Mouse (Mus musculus) midbrain, embryonic 16.5 days (tissue): ENCODE data around the gene Setd3. TPM values are rescaled to one million over a fixed set of nuclear protein-coding genes. Genes with fewer than 3 reads are reported as not detected.
A peak's percentile ranks its signal among the peaks of the same experiment; 100 is the strongest.

ENCODE experiments used
- ATAC-seq: fragments of 200-750 bp; cut with Nextera tagmentation; 2 replicates; pipeline ENCODE4 v1.8.0; 2017; ENCODE audit warnings: moderate TSS enrichment
- H3K27ac ChIP-seq: fragments of 300-500 bp; sonication (generic); 2 replicates; pipeline ENCODE4 v1.5.1; 2014; ENCODE audit warnings: mild to moderate bottlenecking, low read length, mixed read lengths
- H3K27me3 ChIP-seq: fragments of 300-500 bp; sonication (generic); 2 replicates; pipeline ENCODE4 v1.6.1; 2014; ENCODE audit warnings: low read depth, low read length, mixed read lengths; ENCODE audit not compliant: control insufficient read depth, insufficient read depth
- H3K36me3 ChIP-seq: fragments of 300-500 bp; sonication (generic); 2 replicates; pipeline ENCODE4 v1.6.1; 2014; ENCODE audit warnings: mild to moderate bottlenecking, low read length, moderate library complexity, mixed read lengths; ENCODE audit not compliant: control insufficient read depth, insufficient read depth
- H3K4me1 ChIP-seq: fragments of 300-500 bp; sonication (generic); 2 replicates; pipeline ENCODE4 v1.6.1; 2014; ENCODE audit warnings: mild to moderate bottlenecking, low read length, mixed read lengths; ENCODE audit not compliant: control insufficient read depth, insufficient read depth
- H3K4me2 ChIP-seq: fragments of 300-500 bp; sonication (generic); 2 replicates; pipeline ENCODE4 v1.6.1; 2014; ENCODE audit warnings: mild to moderate bottlenecking, low read length, mixed read lengths
- H3K4me3 ChIP-seq: fragments of 300-500 bp; sonication (generic); 2 replicates; pipeline ENCODE4 v1.5.1; 2014; ENCODE audit warnings: low read depth, mild to moderate bottlenecking, low read length, moderate library complexity, mixed read lengths
- H3K9ac ChIP-seq: fragments of 300-500 bp; sonication (generic); 2 replicates; pipeline ENCODE4 v1.6.1; 2014; ENCODE audit warnings: low read depth, low read length, mixed read lengths
- H3K9me3 ChIP-seq: fragments of 300-500 bp; sonication (generic); replicated peaks from 2 replicates; pipeline ENCODE4 v1.6.1; 2014; ENCODE audit warnings: mild to moderate bottlenecking, low read length, mixed read lengths; ENCODE audit not compliant: control insufficient read depth, poor library complexity, severe bottlenecking
- WGBS: fragments of 180-500 bp; shearing (Covaris S2); extraction: QIAGEN DNeasy Blood & Tissue Kit; methylation state at CpG from one replicate; pipeline ENCODE4 v1.1.7; 2014; 5-methylcytosine and 5-hydroxymethylcytosine counted together
- polyA plus RNA-seq: library from polyadenylated mRNA; unstranded; fragments of >200 nt; fragmentation: Nextera tagmentation; extraction: Ambion mirVana; gene quantifications from 2 replicates; pipeline ENCODE4 v1.2.1, GENCODE M21; 2015

Setd3 gene
- polyA plus RNA-seq, 1 experiment from 2014 or later: 97.2 TPM

- Histone ChIP-seq H3K27me3 (no peaks in the 10 kb centered on the region), H3K9ac (peak overlapping the region; percentile 51), H3K4me1 (peaks cover 56% of the 10 kb centered on the region), H3K4me3 (no peak overlapping the region), H3K4me2 (no peak overlapping the region), H3K36me3 (no peaks in the 10 kb centered on the region), H3K9me3 (no peaks in the 10 kb centered on the region), H3K27ac (peak overlapping the region; percentile 71)
- WGBS: 60% methylated on average over 21 of the region's 21 CpGs
- peak; percentile 15; the same call in 1 of the 2 replicates for ATAC-seq
Measured at GRCm38 (mm10) chr12:108219825-108220616, 40.9 kb upstream of the Setd3 start.

GRCm38 (mm10) chr12:108219163-108219562 is 40.0 kb upstream of the Setd3 start:
- Histone ChIP-seq H3K27me3 (no peaks in the 10 kb centered on the region), H3K4me3 (no peak overlapping the region), H3K36me3 (no peaks in the 10 kb centered on the region), H3K4me2 (peak overlapping the region; percentile 21; the same call in 1 of the 2 replicates), H3K4me1 (peaks cover 52% of the 10 kb centered on the region), H3K9me3 (no peaks in the 10 kb centered on the region), H3K9ac (peak overlapping the region; percentile 51), H3K27ac (peak overlapping the region; percentile 71)
- no peak for ATAC-seq
- 39% methylated on average over 15 of the region's 15 CpGs for WGBS

- Histone ChIP-seq H3K4me1 (peaks cover 51% of the 10 kb centered on the region), H3K9me3 (no peaks in the 10 kb centered on the region), H3K27ac (no peak overlapping the region), H3K9ac (no peak overlapping the region), H3K4me3 (no peak overlapping the region), H3K4me2 (no peak overlapping the region), H3K27me3 (no peaks in the 10 kb centered on the region), H3K36me3 (no peaks in the 10 kb centered on the region)
- WGBS: 62% methylated on average over 5 of the region's 5 CpGs
- no peak for ATAC-seq
Measured at GRCm38 (mm10) chr12:108217572-108217971, 38.5 kb upstream of the Setd3 start.

- 46% methylated on average over 11 of the region's 11 CpGs for WGBS
- ATAC-seq: no peak
- Histone ChIP-seq H3K27me3 (no peaks in the 10 kb centered on the region), H3K4me1 (peaks cover 53% of the 10 kb centered on the region), H3K4me2 (no peak overlapping the region), H3K27ac (peak overlapping the region; percentile 50), H3K36me3 (no peaks in the 10 kb centered on the region), H3K4me3 (no peak overlapping the region), H3K9me3 (no peaks in the 10 kb centered on the region), H3K9ac (peak overlapping the region; percentile 39; the same call in 1 of the 2 replicates)
Measured at GRCm38 (mm10) chr12:108216611-108217370, 37.7 kb upstream of the Setd3 start.

- no peak for ATAC-seq
- Histone ChIP-seq H3K36me3 (no peaks in the 10 kb centered on the region), H3K27me3 (no peaks in the 10 kb centered on the region), H3K9ac (no peak overlapping the region), H3K9me3 (no peaks in the 10 kb centered on the region), H3K27ac (no peak overlapping the region), H3K4me2 (no peak overlapping the region), H3K4me3 (no peak overlapping the region), H3K4me1 (peaks cover 38% of the 10 kb centered on the region)
- WGBS: 58% methylated on average over 8 of the region's 8 CpGs
Measured at GRCm38 (mm10) chr12:108215090-108215489, 36.0 kb upstream of the Setd3 start.

- H3K9ac ChIP-seq: no peak overlapping the region
Measured at GRCm38 (mm10) chr12:108213090-108214041, 34.3 kb upstream of the Setd3 start.

GRCm38 (mm10) chr12:108212476-108212875 is 33.4 kb upstream of the Setd3 start:
- Histone ChIP-seq H3K27me3 (no peaks in the 10 kb centered on the region), H3K4me1 (peaks cover 20% of the 10 kb centered on the region), H3K27ac (no peak overlapping the region), H3K36me3 (no peaks in the 10 kb centered on the region), H3K4me2 (no peak overlapping the region), H3K9ac (no peak overlapping the region), H3K9me3 (no peaks in the 10 kb centered on the region), H3K4me3 (no peak overlapping the region)
- no peak for ATAC-seq
- 83% methylated on average over 6 of the region's 6 CpGs for WGBS

More at GRCm38 (mm10) chr12:108213090-108214041, 34.3 kb upstream of the Setd3 start:
- Histone ChIP-seq H3K27ac (no peak overlapping the region), H3K27me3 (no peaks in the 10 kb centered on the region), H3K36me3 (no peaks in the 10 kb centered on the region), H3K4me1 (peaks cover 24% of the 10 kb centered on the region), H3K4me3 (no peak overlapping the region), H3K9me3 (no peaks in the 10 kb centered on the region), H3K4me2 (no peak overlapping the region)
- no peak for ATAC-seq
- 47% methylated on average over 18 of the region's 18 CpGs for WGBS

- Histone ChIP-seq H3K4me1 (peaks cover 19% of the 10 kb centered on the region), H3K4me3 (no peak overlapping the region), H3K9ac (no peak overlapping the region), H3K36me3 (no peaks in the 10 kb centered on the region), H3K27me3 (no peaks in the 10 kb centered on the region), H3K4me2 (no peak overlapping the region), H3K9me3 (no peaks in the 10 kb centered on the region), H3K27ac (peak overlapping the region; percentile 19; the same call in 1 of the 2 replicates)
- no peak for ATAC-seq
- 39% methylated on average over 5 of the region's 5 CpGs for WGBS
Measured at GRCm38 (mm10) chr12:108212071-108212470, 33.0 kb upstream of the Setd3 start.
